Mouse (Mus musculus) limb, embryonic 13.5 days (tissue): ENCODE data around the gene Scarb1. TPM values are rescaled to one million over a fixed set of nuclear protein-coding genes. Genes with fewer than 3 reads are reported as not detected.
A peak's percentile ranks its signal among the peaks of the same experiment; 100 is the strongest.

Source experiments
- ATAC-seq: fragments of 200-750 bp; cut with Nextera tagmentation; 2 replicates; pipeline ENCODE4 v1.8.0; 2017; ENCODE audit warnings: low read depth, moderate number of reproducible peaks, moderate TSS enrichment; ENCODE audit not compliant: low FRiP score
- H3K27ac ChIP-seq: fragments of 300-500 bp; sonication (generic); 2 replicates; pipeline ENCODE4 v1.5.1; 2015; ENCODE audit warnings: inconsistent platforms, mild to moderate bottlenecking, moderate library complexity
- H3K27me3 ChIP-seq: fragments of 300-500 bp; sonication (generic); 2 replicates; pipeline ENCODE4 v1.6.1; 2015; ENCODE audit warnings: mild to moderate bottlenecking, inconsistent platforms
- H3K36me3 ChIP-seq: fragments of 300-500 bp; sonication (generic); 2 replicates; pipeline ENCODE4 v1.6.1; 2015; ENCODE audit warnings: inconsistent platforms, mild to moderate bottlenecking, moderate library complexity
- H3K4me1 ChIP-seq: fragments of 300-500 bp; sonication (generic); 2 replicates; pipeline ENCODE4 v1.6.1; 2015; ENCODE audit warnings: inconsistent platforms
- H3K4me2 ChIP-seq: fragments of 300-500 bp; sonication (generic); replicated peaks from 2 replicates; pipeline ENCODE4 v1.6.1; 2015; ENCODE audit warnings: inconsistent platforms, mild to moderate bottlenecking, moderate library complexity
- H3K4me3 ChIP-seq: fragments of 300-500 bp; sonication (generic); 2 replicates; pipeline ENCODE4 v1.5.1; 2015; ENCODE audit warnings: moderate library complexity, mild to moderate bottlenecking, inconsistent platforms
- H3K9ac ChIP-seq: fragments of 300-500 bp; sonication (generic); 2 replicates; pipeline ENCODE4 v1.6.1; 2015; ENCODE audit warnings: mild to moderate bottlenecking, inconsistent platforms
- H3K9me3 ChIP-seq: fragments of 300-500 bp; sonication (generic); 2 replicates; pipeline ENCODE4 v1.6.1; 2016; ENCODE audit warnings: inconsistent platforms
- WGBS: fragments of 180-500 bp; shearing (Covaris S2); methylation state at CpG from one replicate; pipeline ENCODE4 v1.1.7; 2015; 5-methylcytosine and 5-hydroxymethylcytosine counted together
- polyA plus RNA-seq: library from polyadenylated mRNA; unstranded; fragments of >200 nt; fragmentation: Nextera tagmentation; extraction: Ambion mirVana; gene quantifications from 2 replicates; pipeline ENCODE4 v1.2.1, GENCODE M21; 2015

Scarb1 gene
- polyA plus RNA-seq, 1 experiment from 2014 or later = 44.4 TPM

DNA sequence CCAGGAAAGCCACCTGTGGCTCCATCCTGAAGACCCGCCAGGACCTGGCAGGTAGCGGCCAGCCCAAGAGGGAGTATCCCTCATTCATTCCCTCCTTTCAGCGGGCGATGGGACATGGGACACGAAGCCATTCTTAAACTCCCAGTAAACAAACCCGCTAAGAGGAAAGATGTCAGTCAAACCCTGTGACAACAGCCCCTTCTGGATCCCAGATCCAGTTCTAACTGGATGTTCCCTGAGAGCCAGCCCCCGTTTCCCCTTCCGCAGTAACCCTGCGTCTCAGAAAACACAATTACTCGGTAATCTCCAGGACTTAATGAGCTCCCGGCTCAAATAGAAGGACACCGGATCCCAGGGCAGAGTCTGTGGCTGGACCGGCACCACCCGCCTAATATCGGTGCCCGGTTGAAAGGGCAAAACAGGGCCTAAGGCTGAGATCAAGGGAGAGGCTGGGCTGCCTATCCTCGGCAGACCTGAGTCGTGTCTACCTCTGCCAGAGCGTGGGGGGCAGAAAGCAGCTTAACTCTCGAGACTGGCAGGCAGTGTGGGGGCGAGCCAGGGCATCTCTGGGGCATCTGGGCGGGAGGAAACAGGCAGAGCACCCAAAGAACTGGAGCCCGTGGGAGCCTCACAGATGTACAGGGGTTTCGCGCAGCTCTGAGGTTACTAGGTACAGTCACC is 903 bp downstream of the Scarb1 start:
- peak overlapping the region; percentile 97 for H3K4me2 ChIP-seq
- 0 out of 2 replicates have a peak, but pooled peaks cover 4% of the 10 kb centered on the region for H3K27me3 ChIP-seq
- ATAC-seq = peak; percentile 12; the same call in 1 of the 2 replicates
- WGBS = 2% methylated on average over 25 of the region's 25 CpGs
- peak overlapping the region; percentile 75 for H3K9ac ChIP-seq
- H3K27ac ChIP-seq = peak overlapping the region; percentile 22; the same call in 1 of the 2 replicates
- H3K36me3 ChIP-seq = 0 out of 2 replicates have a peak, but pooled peaks cover 3% of the 10 kb centered on the region
- no peaks in the 10 kb centered on the region for H3K9me3 ChIP-seq
- peaks cover 31% of the 10 kb centered on the region for H3K4me1 ChIP-seq
- peak overlapping the region; percentile 74 for H3K4me3 ChIP-seq

DNA sequence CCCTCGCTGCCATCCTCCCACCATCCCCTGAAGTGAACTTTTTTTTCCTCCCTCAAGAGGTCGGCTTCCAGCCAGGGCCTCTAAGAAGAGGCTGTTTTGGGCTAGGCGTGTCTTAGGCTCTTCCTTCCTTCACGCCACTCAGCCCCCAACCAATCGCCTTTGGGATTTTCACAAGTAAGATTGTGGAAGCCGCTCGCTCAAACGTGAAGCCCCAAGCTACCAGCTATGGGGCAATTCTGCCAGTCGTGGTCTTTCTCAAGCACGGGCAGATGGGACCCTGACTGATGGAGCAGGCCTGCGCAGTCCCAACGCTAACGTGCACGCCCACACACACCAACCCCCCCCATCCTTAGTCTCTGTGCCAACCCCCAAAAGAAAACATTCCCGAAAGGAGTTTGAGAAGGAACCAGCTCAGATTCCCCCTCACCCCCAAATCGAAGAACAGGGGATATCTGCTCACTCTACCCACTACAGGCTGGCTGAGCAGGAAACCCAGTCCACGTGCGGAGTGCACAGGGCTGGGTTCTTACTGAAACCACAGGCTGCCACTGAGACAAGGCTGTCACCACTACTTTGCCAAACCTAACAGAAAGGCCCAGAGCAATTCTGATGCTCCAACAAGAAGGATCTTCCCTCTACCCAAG is 1.7 kb downstream of the Scarb1 start:
- H3K4me2 ChIP-seq = peak overlapping the region; percentile 97
- peak overlapping the region; percentile 22; the same call in 1 of the 2 replicates for H3K27ac ChIP-seq
- 9% methylated on average over 18 of the region's 18 CpGs for WGBS

DNA sequence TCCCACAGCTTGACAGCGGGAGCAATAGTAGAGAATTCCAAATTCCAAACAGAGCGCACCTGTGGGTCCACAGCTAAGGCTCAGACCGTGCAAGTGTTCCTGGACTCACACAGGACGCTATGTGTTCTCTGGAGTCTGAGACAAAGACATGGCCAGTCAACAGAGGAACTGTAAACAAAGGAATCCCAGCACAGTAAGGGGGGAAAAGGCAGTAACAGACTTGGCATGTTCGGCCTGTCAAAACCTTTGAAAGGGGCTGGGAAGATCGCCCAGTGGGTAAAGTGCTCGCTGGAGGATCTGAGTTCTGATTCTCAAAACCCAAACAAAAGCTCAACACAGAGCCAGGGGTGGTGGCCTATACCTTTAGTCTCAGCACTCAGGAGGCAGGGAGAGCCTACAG is 3.4 kb downstream of the Scarb1 start:
- 0 out of 2 replicates have a peak, but pooled peaks cover 3% of the 10 kb centered on the region for H3K36me3 ChIP-seq
- H3K27ac ChIP-seq = no peak overlapping the region
- 0 out of 2 replicates have a peak, but pooled peaks cover 4% of the 10 kb centered on the region for H3K27me3 ChIP-seq
- WGBS = 84% methylated on average over 7 of the region's 7 CpGs
- ATAC-seq = no peak
- H3K4me2 ChIP-seq = no peak overlapping the region
- no peak overlapping the region for H3K4me3 ChIP-seq
- H3K9ac ChIP-seq = no peak overlapping the region
- peaks cover 40% of the 10 kb centered on the region for H3K4me1 ChIP-seq
- no peaks in the 10 kb centered on the region for H3K9me3 ChIP-seq

More for the DNA sequence above, 1.7 kb downstream of the Scarb1 start:
- Histone ChIP-seq H3K4me3 (peak overlapping the region; percentile 74), H3K9ac (peak overlapping the region; percentile 75), H3K27me3 (0 out of 2 replicates have a peak, but pooled peaks cover 4% of the 10 kb centered on the region), H3K9me3 (no peaks in the 10 kb centered on the region), H3K4me1 (peaks cover 31% of the 10 kb centered on the region), H3K36me3 (0 out of 2 replicates have a peak, but pooled peaks cover 3% of the 10 kb centered on the region)
- no peak for ATAC-seq

DNA sequence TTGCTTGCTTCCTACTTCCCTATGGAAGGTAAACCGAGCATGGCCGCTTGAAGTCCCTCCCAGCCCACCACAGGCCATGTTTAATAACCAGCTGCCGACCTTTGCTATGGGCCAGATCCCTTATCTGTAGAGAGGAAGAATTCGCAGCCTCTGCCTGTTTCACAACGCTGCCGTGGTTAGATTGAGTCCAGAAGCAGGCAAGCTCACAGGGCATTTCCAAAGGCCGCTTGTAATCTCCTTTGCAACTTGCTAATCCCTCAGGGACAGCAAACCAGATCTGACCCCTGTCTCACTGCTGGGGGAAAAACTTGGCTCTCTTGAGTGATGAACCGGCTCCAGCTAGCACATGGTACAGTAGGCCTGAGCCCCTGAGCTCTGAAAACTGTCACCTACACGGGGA is 3.9 kb downstream of the Scarb1 start:
- Histone ChIP-seq H3K4me3 (no peak overlapping the region), H3K27ac (no peak overlapping the region), H3K4me2 (no peak overlapping the region), H3K36me3 (0 out of 2 replicates have a peak, but pooled peaks cover 3% of the 10 kb centered on the region), H3K9me3 (no peaks in the 10 kb centered on the region), H3K4me1 (peaks cover 41% of the 10 kb centered on the region), H3K27me3 (0 out of 2 replicates have a peak, but pooled peaks cover 4% of the 10 kb centered on the region), H3K9ac (no peak overlapping the region)
- no peak for ATAC-seq
- 55% methylated on average over 9 of the region's 9 CpGs for WGBS

DNA sequence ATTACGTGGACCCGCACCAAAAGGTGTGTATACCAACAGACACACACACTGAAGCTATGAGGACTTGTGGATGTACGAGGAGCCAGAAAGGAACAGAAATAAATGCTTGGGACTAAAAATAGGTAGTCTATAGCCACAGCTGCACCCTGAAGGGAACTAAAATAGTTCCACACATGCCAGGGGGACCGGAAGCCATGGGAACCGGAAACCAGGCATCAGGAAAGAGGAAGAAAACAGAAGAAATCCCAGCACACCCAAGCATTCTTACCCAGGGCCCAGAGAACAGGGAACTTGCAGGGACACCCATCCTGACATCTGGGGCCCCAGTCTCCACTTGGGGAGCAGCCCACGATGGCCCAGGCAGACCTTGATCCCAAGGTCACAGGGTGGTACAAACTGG is 7.9 kb downstream of the Scarb1 start:
- H3K9me3 ChIP-seq = no peaks in the 10 kb centered on the region
- no peak overlapping the region for H3K4me2 ChIP-seq
- H3K27ac ChIP-seq = no peak overlapping the region
- no peak for ATAC-seq
- no peak overlapping the region for H3K9ac ChIP-seq
- no peaks in the 10 kb centered on the region for H3K27me3 ChIP-seq
- WGBS = 81% methylated on average over 6 of the region's 6 CpGs
- H3K4me3 ChIP-seq = no peak overlapping the region
- 0 out of 2 replicates have a peak, but pooled peaks cover 3% of the 10 kb centered on the region for H3K36me3 ChIP-seq
- peaks cover 26% of the 10 kb centered on the region for H3K4me1 ChIP-seq

DNA sequence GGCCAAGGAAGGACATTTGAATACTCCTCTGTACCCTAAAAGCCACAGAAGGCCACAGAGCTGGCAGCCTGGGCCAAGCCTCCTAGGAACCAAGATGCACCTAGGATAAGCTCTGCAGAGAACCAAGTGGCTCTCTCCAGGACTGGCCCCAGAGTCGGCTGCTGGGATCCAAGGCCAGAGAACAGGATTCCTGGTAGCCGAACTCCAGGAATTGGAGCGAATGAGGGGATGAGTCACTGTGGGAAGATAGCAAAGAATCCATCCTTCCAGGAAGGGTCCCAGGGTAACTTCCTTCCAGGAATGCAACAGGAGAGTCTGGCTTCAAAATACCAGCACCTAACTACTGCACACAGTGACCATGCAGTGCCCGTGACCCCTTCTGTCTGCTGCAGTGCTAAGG is 8.6 kb downstream of the Scarb1 start:
- 83% methylated on average over 4 of the region's 4 CpGs for WGBS

DNA sequence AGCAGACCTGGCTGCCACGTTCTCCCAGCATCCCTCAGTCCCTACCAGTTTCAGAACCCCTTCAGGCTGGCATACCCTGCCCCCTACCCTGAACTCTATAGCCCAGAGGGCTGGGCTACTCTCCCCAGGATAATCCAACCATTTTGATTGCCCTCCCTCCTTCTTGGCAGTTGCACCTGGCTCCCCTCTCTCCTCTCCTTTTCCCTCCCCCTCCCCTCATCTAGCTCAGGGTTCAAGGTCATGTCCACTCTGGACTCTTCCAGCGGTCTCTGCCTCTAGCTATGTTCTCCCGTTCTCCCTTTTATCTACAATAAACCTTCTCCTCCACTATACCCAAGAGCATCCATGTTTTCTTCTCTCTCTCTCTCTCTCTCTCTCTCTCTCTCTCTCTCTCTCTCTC is 9.1 kb downstream of the Scarb1 start:
- Histone ChIP-seq H3K4me3 (no peak overlapping the region), H3K36me3 (0 out of 2 replicates have a peak, but pooled peaks cover 3% of the 10 kb centered on the region), H3K4me2 (no peak overlapping the region), H3K9me3 (no peaks in the 10 kb centered on the region), H3K27me3 (no peaks in the 10 kb centered on the region), H3K27ac (no peak overlapping the region), H3K9ac (no peak overlapping the region; the same call in 1 of the 2 replicates), H3K4me1 (peaks cover 22% of the 10 kb centered on the region)
- no peak for ATAC-seq
- 43% methylated on average over 3 of the region's 3 CpGs for WGBS

More for the DNA sequence above, 8.6 kb downstream of the Scarb1 start:
- Histone ChIP-seq H3K4me1 (peaks cover 27% of the 10 kb centered on the region), H3K4me3 (no peak overlapping the region), H3K4me2 (no peak overlapping the region), H3K9ac (no peak overlapping the region), H3K36me3 (0 out of 2 replicates have a peak, but pooled peaks cover 3% of the 10 kb centered on the region), H3K27ac (no peak overlapping the region), H3K27me3 (no peaks in the 10 kb centered on the region), H3K9me3 (no peaks in the 10 kb centered on the region)
- ATAC-seq = no peak

DNA sequence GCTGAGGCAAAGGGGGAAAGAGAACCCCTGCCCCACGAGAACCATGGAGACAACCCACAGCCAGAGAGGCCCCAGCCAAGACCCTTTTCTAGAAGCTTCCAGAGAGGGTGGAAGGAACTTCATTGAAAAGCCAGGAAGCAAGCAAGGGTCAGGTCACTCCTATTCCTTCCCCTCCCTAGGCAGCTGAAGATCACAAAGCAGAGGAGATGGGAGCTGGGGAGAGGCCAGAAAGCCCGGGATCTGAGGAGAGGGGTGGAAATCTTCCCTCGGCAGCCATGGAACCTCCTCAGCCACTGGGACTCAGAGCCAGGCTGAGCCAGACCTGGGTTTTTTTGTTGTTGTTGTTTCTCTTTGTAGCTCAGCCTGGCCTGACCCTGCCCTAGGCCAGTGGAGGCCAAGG is 9.8 kb downstream of the Scarb1 start:
- no peak for ATAC-seq

DNA sequence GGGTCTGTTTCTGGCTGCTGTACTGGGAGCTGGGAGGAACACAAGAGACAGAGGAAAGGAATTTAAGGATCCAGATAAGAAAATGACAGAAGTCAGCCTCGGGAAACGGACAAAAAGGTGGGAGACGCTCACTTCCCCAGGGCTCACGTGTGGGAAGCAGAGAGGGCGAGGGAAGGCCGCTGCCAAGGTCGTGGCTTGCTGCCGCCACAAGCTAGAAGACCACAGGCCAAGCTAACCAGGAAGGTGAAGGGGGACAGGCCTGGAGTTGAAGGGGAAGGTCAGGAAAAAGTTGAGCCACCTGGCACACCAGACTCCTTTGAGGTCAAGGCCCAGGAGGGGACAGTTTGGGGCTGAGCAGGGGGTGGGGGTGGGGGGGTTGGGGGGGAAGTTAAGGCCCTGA is 10.2 kb downstream of the Scarb1 start:
- H3K27me3 ChIP-seq = no peaks in the 10 kb centered on the region
- H3K4me2 ChIP-seq = no peak overlapping the region
- H3K9me3 ChIP-seq = no peaks in the 10 kb centered on the region
- no peaks in the 10 kb centered on the region for H3K36me3 ChIP-seq
- no peak for ATAC-seq
- H3K27ac ChIP-seq = no peak overlapping the region
- WGBS = 64% methylated on average over 8 of the region's 8 CpGs
- no peak overlapping the region for H3K4me3 ChIP-seq
- H3K9ac ChIP-seq = no peak overlapping the region
- peaks cover 30% of the 10 kb centered on the region for H3K4me1 ChIP-seq

More for the DNA sequence above, 9.8 kb downstream of the Scarb1 start:
- Histone ChIP-seq H3K4me3 (no peak overlapping the region), H3K9ac (peak overlapping the region; percentile 25; the same call in 1 of the 2 replicates), H3K4me2 (no peak overlapping the region), H3K36me3 (0 out of 2 replicates have a peak, but pooled peaks cover 3% of the 10 kb centered on the region), H3K9me3 (no peaks in the 10 kb centered on the region), H3K27me3 (no peaks in the 10 kb centered on the region), H3K4me1 (peaks cover 26% of the 10 kb centered on the region), H3K27ac (peak overlapping the region; percentile 15; the same call in 1 of the 2 replicates)
- WGBS = 47% methylated on average over 3 of the region's 3 CpGs

DNA sequence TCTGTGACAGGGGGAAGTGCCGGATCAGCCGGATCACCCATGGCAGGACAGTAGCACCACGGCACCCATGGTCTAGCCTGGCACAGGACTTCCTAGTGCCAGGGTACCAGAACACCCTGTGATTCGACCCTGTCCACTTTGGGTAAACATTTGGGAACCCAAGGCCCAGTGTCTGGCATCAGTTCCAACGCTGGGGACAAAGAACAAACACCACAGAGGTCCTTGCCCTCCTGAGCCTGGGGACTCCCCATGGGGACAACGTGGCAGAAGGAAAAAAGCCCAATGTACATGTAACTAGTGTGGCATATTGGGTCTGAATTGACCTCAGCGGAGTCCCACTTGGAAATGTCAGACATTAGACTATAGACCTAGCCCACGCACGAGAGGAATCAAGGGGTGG is 10.7 kb downstream of the Scarb1 start:
- Histone ChIP-seq H3K9ac (no peak overlapping the region), H3K4me2 (no peak overlapping the region), H3K27ac (no peak overlapping the region), H3K4me1 (peaks cover 30% of the 10 kb centered on the region), H3K4me3 (no peak overlapping the region), H3K27me3 (no peaks in the 10 kb centered on the region), H3K36me3 (no peaks in the 10 kb centered on the region), H3K9me3 (no peaks in the 10 kb centered on the region)
- ATAC-seq = no peak
- WGBS = 81% methylated on average over 9 of the region's 9 CpGs

DNA sequence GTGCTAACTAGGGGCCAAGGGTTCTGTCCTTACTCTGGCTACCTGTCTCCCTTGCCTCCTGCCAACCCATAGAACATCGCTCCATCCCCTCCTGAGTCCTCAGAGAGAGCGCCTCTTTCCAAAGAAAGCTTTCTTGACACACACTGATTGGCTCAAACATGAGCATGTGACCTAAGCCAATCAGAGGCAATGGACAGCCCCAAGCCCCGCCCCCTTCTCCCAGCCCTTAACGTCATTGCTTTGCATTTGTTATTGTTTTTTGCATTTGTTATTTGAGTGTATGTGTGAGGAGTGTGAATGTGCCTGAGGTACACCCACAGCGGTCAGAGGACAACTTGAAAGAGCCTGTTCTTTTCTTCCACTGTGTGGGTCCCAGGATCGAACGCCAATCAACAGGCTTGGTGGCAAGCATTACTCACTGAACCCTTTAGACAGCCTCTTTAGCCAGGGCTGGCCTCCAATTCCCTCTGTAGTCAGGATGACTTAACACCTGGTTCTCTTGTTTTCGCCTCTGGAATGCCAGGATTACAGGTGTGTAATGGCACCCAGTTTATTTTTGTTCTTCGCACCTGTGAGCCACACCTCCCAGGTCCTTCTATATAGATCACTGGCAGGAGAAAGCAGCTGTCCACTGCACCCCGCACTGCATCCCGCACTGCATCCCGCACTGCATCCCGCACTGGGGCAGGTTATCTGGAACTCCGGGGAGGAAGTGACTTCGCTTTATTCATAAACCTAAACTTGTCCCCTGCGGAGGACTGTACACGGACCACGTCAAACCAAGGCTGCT is 13.1 kb downstream of the Scarb1 start:
- H3K4me1 ChIP-seq = peaks cover 32% of the 10 kb centered on the region
- 56% methylated on average over 18 of the region's 18 CpGs for WGBS
- peak overlapping the region; percentile 55 for H3K4me2 ChIP-seq
- H3K36me3 ChIP-seq = no peaks in the 10 kb centered on the region
- H3K4me3 ChIP-seq = peak overlapping the region; percentile 37
- H3K27me3 ChIP-seq = no peaks in the 10 kb centered on the region
- H3K9ac ChIP-seq = peak overlapping the region; percentile 50
- no peaks in the 10 kb centered on the region for H3K9me3 ChIP-seq
- H3K27ac ChIP-seq = no peak overlapping the region
- peak; percentile 61; the same call in 1 of the 2 replicates for ATAC-seq
